Mouse (Mus musculus) MEL (cell line): ENCODE results near the gene Mrpl51. TPM values are rescaled to one million over a fixed set of nuclear protein-coding genes. Genes with fewer than 3 reads are reported as not detected.

ENCODE experiments used
- DNase-seq: peaks from one replicate; pipeline ENCODE4 v3.0.0; 2011; ENCODE audit warnings: low read depth, low spot score
- H3K27ac ChIP-seq: 2 replicates; pipeline ENCODE4 v1.5.1; 2012; ENCODE audit warnings: low read depth, mild to moderate bottlenecking, control low read depth, low read length, moderate library complexity; ENCODE audit not compliant: control insufficient read depth
- H3K27me3 ChIP-seq, 2 experiments: fragments of 150-350 bp in 1 of 2; sonication (generic) in 1 of 2; 2 replicates each; pipeline ENCODE4 v1.6.1; 2012; ENCODE audit warnings: low read length in 2 of 2, mild to moderate bottlenecking in 2 of 2, improper control_type of control experiment in 1 of 2, moderate library complexity in 1 of 2; ENCODE audit not compliant: insufficient read depth in 2 of 2, control insufficient read depth in 1 of 2
- H3K36me3 ChIP-seq, 2 experiments: 2 replicates each; pipeline ENCODE4 v1.6.1; 2012 to 2014; ENCODE audit warnings: low read length in 2 of 2, improper control_type of control experiment in 1 of 2, inconsistent platforms in 1 of 2, mild to moderate bottlenecking in 1 of 2; ENCODE audit not compliant: insufficient read depth in 2 of 2, control insufficient read depth in 1 of 2
- H3K4me1 ChIP-seq, 2 experiments: fragments of 150-350 bp in 1 of 2; sonication (generic) in 1 of 2; 2 replicates each; pipeline ENCODE4 v1.6.1; 2012; ENCODE audit warnings: low read length in 2 of 2, improper control_type of control experiment in 1 of 2, mild to moderate bottlenecking in 1 of 2; ENCODE audit not compliant: insufficient read depth in 2 of 2, control insufficient read depth in 1 of 2
- H3K4me3 ChIP-seq, 2 experiments: fragments of 150-350 bp in 1 of 2; sonication (generic) in 1 of 2; 2 replicates each; pipeline ENCODE4 v1.5.1; 2012; ENCODE audit warnings: low read depth in 2 of 2, low read length in 2 of 2, mild to moderate bottlenecking in 2 of 2, moderate library complexity in 2 of 2, control low read depth in 1 of 2, improper control_type of control experiment in 1 of 2; ENCODE audit not compliant: control insufficient read depth in 1 of 2, insufficient read depth in 1 of 2
- H3K79me2 ChIP-seq: 2 replicates; pipeline ENCODE4 v1.6.1; 2012; ENCODE audit warnings: mild to moderate bottlenecking, low read length, moderate library complexity; ENCODE audit not compliant: control insufficient read depth, poor library complexity, insufficient read depth
- H3K9ac ChIP-seq: 2 replicates; pipeline ENCODE4 v1.6.1; 2012; ENCODE audit warnings: low read depth, mild to moderate bottlenecking, control low read depth, low read length, moderate library complexity; ENCODE audit not compliant: control insufficient read depth, poor library complexity, severe bottlenecking
- H3K9me3 ChIP-seq: fragments of 150-350 bp; sonication (generic); replicated peaks from 2 replicates; pipeline ENCODE4 v1.6.1; 2012; ENCODE audit warnings: mild to moderate bottlenecking, low read length, improper control_type of control experiment, moderate library complexity; ENCODE audit not compliant: insufficient read depth
- CTCF ChIP-seq, 3 experiments: IDR thresholded peaks in 2 of 3; conservative IDR thresholded peaks in 1 of 3; 2 replicates each; pipeline ENCODE4 v1.5.1; 2011 to 2012; ENCODE audit warnings: low read length in 3 of 3, low read depth in 2 of 3, mild to moderate bottlenecking in 2 of 3, improper control_type of control experiment in 1 of 3, inconsistent platforms in 1 of 3, mixed read lengths in 1 of 3, moderate library complexity in 1 of 3; ENCODE audit not compliant: control insufficient read depth in 1 of 3, insufficient read depth in 1 of 3, poor library complexity in 1 of 3, severe bottlenecking in 1 of 3
- ELF1 ChIP-seq: IDR thresholded peaks from 2 replicates; pipeline ENCODE4 v1.6.1; 2014; ENCODE audit warnings: low read depth, mild to moderate bottlenecking, inconsistent platforms, low read length, improper control_type of control experiment, moderate library complexity
- EP300 ChIP-seq, 2 experiments: IDR thresholded peaks; 2 replicates each; pipeline ENCODE4 v1.6.1; 2011; ENCODE audit warnings: improper control_type of control experiment in 2 of 2, low read length in 2 of 2, low read depth in 1 of 2, mild to moderate bottlenecking in 1 of 2
- ETS1 ChIP-seq: IDR thresholded peaks from 2 replicates; pipeline ENCODE4 v1.6.1; 2012; ENCODE audit warnings: low read depth, mild to moderate bottlenecking, inconsistent platforms, low read length, improper control_type of control experiment, moderate library complexity
- GATA1 ChIP-seq: IDR thresholded peaks from 2 replicates; pipeline ENCODE4 v1.6.1; 2011; ENCODE audit warnings: low read depth, low read length, improper control_type of control experiment
- HCFC1 ChIP-seq: IDR thresholded peaks from 2 replicates; pipeline ENCODE4 v1.6.1; 2012; ENCODE audit warnings: low read depth, mild to moderate bottlenecking, inconsistent platforms, low read length, improper control_type of control experiment, moderate library complexity
- JUND ChIP-seq: IDR thresholded peaks from 2 replicates; pipeline ENCODE4 v1.6.1; 2011; ENCODE audit warnings: low read depth, mild to moderate bottlenecking, improper control_type of control experiment, low read length
- MYB ChIP-seq: IDR thresholded peaks from 2 replicates; pipeline ENCODE4 v1.6.1; 2011; ENCODE audit warnings: mild to moderate bottlenecking, low read depth, low read length, improper control_type of control experiment
- MYC ChIP-seq: IDR thresholded peaks from 2 replicates; pipeline ENCODE4 v1.6.1; 2011; ENCODE audit warnings: low read depth, mild to moderate bottlenecking, low read length, improper control_type of control experiment, moderate library complexity
- POLR2A ChIP-seq, 2 experiments: IDR thresholded peaks; 2 replicates each; pipeline ENCODE4 v1.6.1; 2011 to 2012; ENCODE audit warnings: low read length in 2 of 2, mild to moderate bottlenecking in 2 of 2, control low read depth in 1 of 2, improper control_type of control experiment in 1 of 2, low read depth in 1 of 2, moderate library complexity in 1 of 2; ENCODE audit not compliant: control insufficient read depth in 1 of 2, insufficient read depth in 1 of 2, poor library complexity in 1 of 2
- POLR2AphosphoS2 ChIP-seq: IDR thresholded peaks from 2 replicates; pipeline ENCODE4 v1.6.1; 2011; ENCODE audit warnings: low read length, improper control_type of control experiment
- RAD21 ChIP-seq: IDR thresholded peaks from 2 replicates; pipeline ENCODE4 v1.6.1; 2011; ENCODE audit warnings: mild to moderate bottlenecking, low read depth, low read length, improper control_type of control experiment
- RCOR1 ChIP-seq: IDR thresholded peaks from 2 replicates; pipeline ENCODE4 v1.6.1; 2012; ENCODE audit warnings: low read depth, mild to moderate bottlenecking, inconsistent platforms, low read length, improper control_type of control experiment
- SIN3A ChIP-seq: IDR thresholded peaks from 2 replicates; pipeline ENCODE4 v1.6.1; 2012; ENCODE audit warnings: low read length, improper control_type of control experiment, inconsistent platforms
- TCF12 ChIP-seq: IDR thresholded peaks from 2 replicates; pipeline ENCODE4 v1.6.1; 2014; ENCODE audit warnings: low read depth, mild to moderate bottlenecking, inconsistent platforms, low read length, improper control_type of control experiment, moderate library complexity
- UBTF ChIP-seq: IDR thresholded peaks from 2 replicates; pipeline ENCODE4 v1.6.1; 2012; ENCODE audit warnings: low read depth, mild to moderate bottlenecking, inconsistent platforms, low read length, improper control_type of control experiment, moderate library complexity, borderline replicate concordance; ENCODE audit not compliant: insufficient read depth
- USF1 ChIP-seq: IDR thresholded peaks from 2 replicates; pipeline ENCODE4 v1.6.1; 2014; ENCODE audit warnings: low read depth, mild to moderate bottlenecking, inconsistent platforms, low read length, improper control_type of control experiment, moderate library complexity
- ZC3H11A ChIP-seq: IDR thresholded peaks from 2 replicates; pipeline ENCODE4 v1.6.1; 2012; ENCODE audit warnings: low read depth, mild to moderate bottlenecking, inconsistent platforms, low read length, improper control_type of control experiment
- ZKSCAN1 ChIP-seq: IDR thresholded peaks from 2 replicates; pipeline ENCODE4 v1.6.1; 2012; ENCODE audit warnings: low read depth, mild to moderate bottlenecking, inconsistent platforms, low read length, improper control_type of control experiment, moderate library complexity
- ZMIZ1 ChIP-seq: IDR thresholded peaks from 2 replicates; pipeline ENCODE4 v1.6.1; 2012; ENCODE audit warnings: low read depth, mild to moderate bottlenecking, inconsistent platforms, low read length, improper control_type of control experiment, moderate library complexity
- ZNF384 ChIP-seq: IDR thresholded peaks from 2 replicates; pipeline ENCODE4 v1.6.1; 2012; ENCODE audit warnings: low read depth, mild to moderate bottlenecking, inconsistent platforms, low read length, improper control_type of control experiment
- polyA plus RNA-seq, 2 experiments: library from polyadenylated mRNA; stranded (reverse) in 1 of 2; unstranded in 1 of 2; fragments of >175 nt in 1 of 2; fragments of >200 nt in 1 of 2; gene quantifications; 2 replicates each; pipeline versions ENCODE4 v1.2.1 to v1.2.4; 2012; ENCODE audit warnings: low replicate concordance in 2 of 2, low read depth in 1 of 2; ENCODE audit not compliant: insufficient read length in 2 of 2, insufficient read depth in 1 of 2, missing spikeins in 1 of 2
- total RNA-seq: library from RNA; depleted of rRNA; stranded (reverse); fragments of 300-350 nt; gene quantifications from 2 replicates; pipeline ENCODE4 v1.2.3, GENCODE M21; 2012

Gene Mrpl51
- total and polyA plus RNA-seq, 3 experiments, result 251 to 286 TPM; not detected in 1

GRCm38 (mm10) chr6:125240617-125241016 is 49.0 kb downstream of the Mrpl51 start:
- no peaks in the 10 kb centered on the region for H3K27me3 ChIP-seq
- no peak overlapping the region for H3K4me3 ChIP-seq
- peaks cover 0 to 4% of the 10 kb centered on the region in 2 experiments; a peak in 2 of 4 replicates for H3K4me1 ChIP-seq
- H3K9me3 ChIP-seq, result no peaks in the 10 kb centered on the region
- H3K79me2 ChIP-seq, result no peaks in the 10 kb centered on the region
- H3K27ac ChIP-seq, result no peak overlapping the region
- TF ChIP-seq MYB (no peak), ETS1 (no peak)
- H3K9ac ChIP-seq, result no peak overlapping the region
- no peaks in the 10 kb centered on the region for H3K36me3 ChIP-seq
- no peak for DNase-seq

GRCm38 (mm10) chr6:125241566-125241965 is 50.0 kb downstream of the Mrpl51 start:
- DNase-seq, result no peak
- TF ChIP-seq MYC (no peak), POLR2AphosphoS2 (no peak), MYB (no peak), ZNF384 (no peak), ZMIZ1 (no peak), JUND (no peak), SIN3A (no peak), ZKSCAN1 (no peak), RAD21 (no peak), EP300 (IDR thresholded peaks at IDR 0.05; ENCODE audit: low read depth in 1 of 2, low read length in 2 of 2) (no peak), ELF1 (no peak), POLR2A (IDR thresholded peaks at IDR 0.05; ENCODE audit: control insufficient read depth in 1 of 2, insufficient read depth in 1 of 2, low read depth in 1 of 2, low read length in 2 of 2, poor library complexity in 1 of 2) (no peak), TCF12 (no peak), HCFC1 (no peak), USF1 (no peak), CTCF (IDR thresholded peaks at IDR 0.05 in 2 of 3, conservative IDR thresholded peaks at IDR 0.05 in 1 of 3; ENCODE audit: control insufficient read depth in 1 of 3, insufficient read depth in 1 of 3, low read depth in 2 of 3, low read length in 3 of 3, poor library complexity in 1 of 3, severe bottlenecking in 1 of 3) (no peak), RCOR1 (no peak), UBTF (no peak), GATA1 (no peak), ZC3H11A (no peak)

More at GRCm38 (mm10) chr6:125241566-125241965, 50.0 kb downstream of the Mrpl51 start:
- Histone ChIP-seq H3K27me3 (peaks cover 0 to 1% of the 10 kb centered on the region in 2 experiments; a peak in 1 of 4 replicates), H3K4me1 (peaks cover 0 to 4% of the 10 kb centered on the region in 2 experiments; a peak in 2 of 4 replicates), H3K79me2 (no peaks in the 10 kb centered on the region), H3K36me3 (no peaks in the 10 kb centered on the region), H3K4me3 (no peak overlapping the region), H3K27ac (no peak overlapping the region), H3K9me3 (no peaks in the 10 kb centered on the region), H3K9ac (no peak overlapping the region)
